Mouse (Mus musculus): ENCODE measurements around the gene Gp1bb. TPM values are rescaled to one million over a fixed set of nuclear protein-coding genes. Genes with fewer than 3 reads are reported as not detected.

The Gp1bb gene
- polyA plus RNA-seq, 1 experiment = 3,910 TPM

DNA sequence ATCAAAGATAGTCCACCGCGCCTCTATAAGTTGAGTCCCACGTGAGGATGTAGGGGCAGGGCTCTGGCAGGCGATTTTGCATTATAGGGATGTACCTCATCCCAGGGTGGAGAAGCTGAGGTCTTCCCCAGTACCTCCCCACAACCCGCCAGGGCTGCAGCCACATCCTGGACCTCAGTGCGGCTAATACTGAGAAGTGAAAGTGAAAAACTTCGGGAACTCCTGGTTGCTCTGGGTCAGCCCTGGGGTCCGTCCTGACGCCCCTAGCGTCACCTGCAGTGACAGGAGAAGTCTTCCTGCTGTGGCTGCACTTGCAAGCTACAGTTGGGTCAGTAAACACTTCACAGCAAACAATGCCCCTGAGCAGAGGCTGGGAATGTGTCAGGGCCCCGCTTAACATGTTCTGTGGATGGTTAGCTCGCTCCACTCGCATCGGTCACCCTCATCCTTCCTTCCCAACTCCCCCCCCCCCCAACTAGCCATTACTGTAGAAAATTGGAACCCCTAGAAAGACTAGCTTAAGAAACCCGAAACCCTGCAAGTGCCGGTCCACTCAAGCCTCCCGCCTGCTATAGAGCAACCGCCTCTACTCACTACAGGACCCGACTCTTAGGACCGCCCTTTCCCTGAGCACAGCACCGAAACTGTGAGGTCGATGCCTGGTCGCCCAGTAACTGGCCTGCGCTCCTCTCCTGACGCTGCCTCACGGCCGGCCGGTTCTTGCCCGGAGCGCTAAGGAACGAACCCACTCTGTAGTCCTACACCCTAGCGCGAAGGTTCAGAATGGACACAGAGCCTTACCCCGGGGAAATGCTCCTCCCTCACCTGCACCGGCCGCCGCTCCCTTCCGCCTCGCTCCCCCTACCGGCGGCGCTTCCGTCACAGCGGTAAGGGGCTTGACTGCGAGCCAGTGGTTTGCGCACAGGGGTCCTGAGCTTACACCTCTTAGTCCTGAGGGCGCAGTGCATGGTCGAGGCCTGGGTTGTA is 32.1 kb downstream of the Gp1bb start, which contains the start of gene Tbx1:
Gene Tbx1 (minus strand): TSS at position 868 of the 987 bp plus-strand sequence.
- peak within 1 kb of the TSS; percentile 91 for H3K4me3 ChIP-seq (replicated peaks)

GRCm38 (mm10) chr16:18589080-18589621 is 33.1 kb downstream of the Gp1bb start:
- Histone ChIP-seq H3K27me3 (replicated peaks) (peaks cover 97% of the 10 kb centered on the region), H3K9me3 (no peaks in the 10 kb centered on the region; the same call in 1 of the 2 replicates), H3K4me1 (peaks cover 63% of the 10 kb centered on the region), H3K4me3 (replicated peaks) (peak overlapping the region; percentile 91), H3K36me3 (replicated peaks; ENCODE audit: low read length) (no peaks in the 10 kb centered on the region)
- no peak for TF ChIP-seq FLI1 (IDR thresholded peaks at IDR 0.05; ENCODE audit: low read length)
- TF ChIP-seq GATA1 (IDR thresholded peaks at IDR 0.05; ENCODE audit: borderline replicate concordance, low read length) = no peak

More for the DNA sequence above, 32.1 kb downstream of the Gp1bb start, which contains the start of gene Tbx1:
- no peaks in the 10 kb centered on the region; the same call in 1 of the 2 replicates for H3K9me3 ChIP-seq
- H3K36me3 ChIP-seq (replicated peaks; ENCODE audit: low read length) = no peaks in the 10 kb centered on the region
- TF ChIP-seq GATA1 (IDR thresholded peaks at IDR 0.05; ENCODE audit: borderline replicate concordance, low read length) (no peak), FLI1 (IDR thresholded peaks at IDR 0.05; ENCODE audit: low read length) (no peak)
- peaks cover 63% of the 10 kb centered on the region for H3K4me1 ChIP-seq
- H3K27me3 ChIP-seq (replicated peaks) = peaks cover 97% of the 10 kb centered on the region

DNA sequence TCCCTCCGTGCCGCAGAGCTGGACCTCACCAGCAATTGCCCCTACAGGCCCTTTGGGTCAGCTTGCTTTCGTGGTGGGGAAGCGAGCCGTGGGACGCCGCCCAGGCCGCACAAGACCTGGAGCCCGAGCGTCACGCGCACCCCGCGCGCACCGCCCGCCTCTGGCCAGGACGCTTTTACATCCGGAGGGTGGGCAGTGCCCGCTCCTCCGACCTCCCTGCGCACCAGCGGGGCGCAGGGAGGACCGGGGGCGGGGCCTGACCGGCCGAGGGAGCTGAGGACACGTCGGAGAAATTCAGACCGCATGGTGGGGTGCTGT is 33.5 kb downstream of the Gp1bb start:
- peak overlapping the region; percentile 65 for H3K4me3 ChIP-seq (replicated peaks)

DNA sequence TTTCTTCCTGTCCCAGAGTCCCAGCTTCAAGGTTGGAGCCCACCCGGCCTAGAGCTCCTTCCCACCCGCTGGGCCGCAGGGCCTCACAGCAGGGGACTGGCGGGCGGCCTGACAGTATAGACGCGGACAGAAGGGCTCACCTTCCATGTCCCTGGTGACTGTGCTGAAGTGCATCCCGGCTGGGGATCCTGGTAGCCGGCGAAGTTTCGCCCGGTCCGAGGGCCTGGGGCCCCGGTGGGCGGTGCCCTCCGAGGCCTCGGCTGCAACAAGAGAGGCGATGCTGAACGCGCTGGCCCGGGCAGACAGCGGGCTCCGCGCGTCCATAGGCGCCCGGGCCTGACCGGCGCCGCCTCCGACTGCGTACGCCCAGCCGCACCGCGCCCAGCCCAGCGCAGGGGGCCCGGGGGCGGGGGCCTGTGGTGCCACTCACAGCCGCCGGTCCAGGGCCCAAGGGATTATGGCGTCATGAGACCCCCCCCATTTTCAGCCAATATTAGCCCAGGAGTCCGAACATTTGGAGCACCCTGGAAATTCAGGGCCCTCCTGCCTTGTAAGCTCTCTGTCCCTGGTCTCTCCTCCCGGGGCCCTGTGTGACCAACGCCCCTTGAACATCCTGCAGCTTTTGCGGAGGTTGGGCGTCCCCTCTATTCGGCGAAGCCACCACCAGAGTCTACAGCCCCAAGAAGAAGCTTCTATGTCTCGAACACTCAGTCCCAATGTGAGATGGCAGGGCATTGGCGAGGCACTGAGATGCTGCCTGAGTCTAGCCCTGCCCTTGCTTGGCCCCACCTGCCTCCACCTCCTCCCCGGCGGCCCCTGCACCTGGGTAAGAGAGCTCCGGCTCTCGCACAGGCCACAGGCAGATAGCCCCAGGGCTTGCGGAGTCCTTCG is 34.1 kb downstream of the Gp1bb start:
- Histone ChIP-seq H3K9me3 (no peaks in the 10 kb centered on the region; the same call in 1 of the 2 replicates), H3K27me3 (replicated peaks) (peaks cover 97% of the 10 kb centered on the region), H3K36me3 (replicated peaks; ENCODE audit: low read length) (no peaks in the 10 kb centered on the region), H3K4me1 (peaks cover 63% of the 10 kb centered on the region), H3K4me3 (replicated peaks) (peak overlapping the region; percentile 53)
- TF ChIP-seq GATA1 (IDR thresholded peaks at IDR 0.05; ENCODE audit: borderline replicate concordance, low read length) = no peak
- TF ChIP-seq FLI1 (IDR thresholded peaks at IDR 0.05; ENCODE audit: low read length) = no peak

More for the DNA sequence above, 33.5 kb downstream of the Gp1bb start:
- Histone ChIP-seq H3K36me3 (replicated peaks; ENCODE audit: low read length) (no peaks in the 10 kb centered on the region), H3K4me1 (peaks cover 63% of the 10 kb centered on the region), H3K27me3 (replicated peaks) (peaks cover 97% of the 10 kb centered on the region), H3K9me3 (no peaks in the 10 kb centered on the region; the same call in 1 of the 2 replicates)
- no peak for TF ChIP-seq GATA1 (IDR thresholded peaks at IDR 0.05; ENCODE audit: borderline replicate concordance, low read length)
- TF ChIP-seq FLI1 (IDR thresholded peaks at IDR 0.05; ENCODE audit: low read length) = no peak

DNA sequence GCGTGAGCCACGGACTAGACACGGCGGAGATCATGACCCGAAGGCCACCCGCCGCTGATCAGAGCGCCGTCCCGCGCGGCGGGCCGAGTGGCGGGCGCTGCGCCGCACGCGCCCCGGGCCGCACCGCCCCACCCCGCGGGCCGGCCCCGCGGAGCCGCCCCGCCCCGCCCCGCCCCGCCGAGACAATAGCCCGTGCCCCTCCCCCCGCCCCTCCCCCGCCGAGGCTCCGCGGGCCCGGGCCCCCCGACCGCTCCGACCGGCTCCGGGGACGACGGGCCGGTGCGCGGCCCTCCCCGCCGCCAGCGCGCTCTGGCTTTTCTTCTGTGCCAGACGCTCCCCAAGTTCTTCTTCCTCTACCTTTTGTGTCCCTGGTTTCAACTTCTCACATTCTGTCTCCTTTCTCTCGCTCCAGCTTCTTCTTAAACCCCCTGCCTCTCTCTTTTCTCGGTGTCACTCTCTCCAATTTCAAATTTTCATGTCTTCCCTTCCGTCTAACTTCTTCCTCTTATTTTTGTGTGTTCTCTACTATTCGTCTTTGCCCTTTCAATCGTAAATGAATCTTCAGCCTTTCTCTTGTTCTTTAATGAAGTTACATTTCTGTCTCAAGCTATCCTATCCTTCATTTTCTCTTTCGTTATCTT is 35.2 kb downstream of the Gp1bb start:
- Histone ChIP-seq H3K36me3 (replicated peaks; ENCODE audit: low read length) (no peaks in the 10 kb centered on the region), H3K9me3 (no peaks in the 10 kb centered on the region; the same call in 1 of the 2 replicates), H3K4me3 (replicated peaks) (peak overlapping the region; percentile 83), H3K27me3 (replicated peaks) (peaks cover 99% of the 10 kb centered on the region), H3K4me1 (peaks cover 73% of the 10 kb centered on the region)
- no peak for TF ChIP-seq FLI1 (IDR thresholded peaks at IDR 0.05; ENCODE audit: low read length)
- TF ChIP-seq GATA1 (IDR thresholded peaks at IDR 0.05; ENCODE audit: borderline replicate concordance, low read length) = no peak

DNA sequence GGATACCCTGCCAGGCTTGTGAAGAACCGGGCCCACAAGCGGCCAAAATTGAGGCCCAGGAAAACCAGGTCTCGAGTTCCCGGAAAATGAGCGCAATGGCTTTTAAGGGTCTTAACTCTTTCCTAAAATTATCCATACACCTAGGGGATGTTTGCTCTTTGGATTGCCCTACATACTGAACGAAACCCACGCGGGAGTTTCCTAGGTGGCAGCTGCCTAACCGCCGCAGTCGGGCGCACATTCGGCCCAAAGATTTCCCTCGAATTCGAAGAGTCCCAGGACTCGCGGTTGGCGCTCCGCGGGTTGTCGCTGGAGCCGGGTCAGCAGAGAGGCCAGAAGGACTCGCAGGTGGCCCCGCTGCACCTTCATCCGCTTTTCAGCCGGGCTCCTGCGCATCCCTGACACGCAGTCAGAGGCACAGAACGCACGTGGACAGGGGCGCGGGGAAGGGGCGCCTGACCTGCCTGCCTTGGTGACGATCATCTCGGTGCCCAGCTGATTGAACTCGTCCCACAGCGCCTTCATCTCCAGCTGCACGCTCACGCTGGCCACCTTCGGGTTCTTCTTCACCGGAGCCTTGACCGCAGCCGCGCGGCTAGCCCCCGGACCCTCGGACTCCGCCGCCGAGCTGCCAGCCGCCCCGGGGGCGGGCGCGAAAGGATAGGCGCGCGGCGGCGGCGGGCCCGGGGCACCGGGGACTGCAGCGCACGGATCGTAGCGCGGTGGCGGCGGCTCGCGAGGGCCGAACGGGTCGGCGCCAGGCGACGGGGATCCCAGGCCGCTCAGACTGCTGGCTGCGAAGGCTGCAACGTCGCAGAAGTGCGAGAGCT is 35.9 kb downstream of the Gp1bb start:
- no peaks in the 10 kb centered on the region; the same call in 1 of the 2 replicates for H3K9me3 ChIP-seq
- H3K4me3 ChIP-seq (replicated peaks) = peak overlapping the region; percentile 83
- peaks cover 99% of the 10 kb centered on the region for H3K27me3 ChIP-seq (replicated peaks)
- no peaks in the 10 kb centered on the region for H3K36me3 ChIP-seq (replicated peaks; ENCODE audit: low read length)
- peaks cover 73% of the 10 kb centered on the region for H3K4me1 ChIP-seq
- TF ChIP-seq GATA1 (IDR thresholded peaks at IDR 0.05; ENCODE audit: borderline replicate concordance, low read length) (no peak), FLI1 (IDR thresholded peaks at IDR 0.05; ENCODE audit: low read length) (no peak)

DNA sequence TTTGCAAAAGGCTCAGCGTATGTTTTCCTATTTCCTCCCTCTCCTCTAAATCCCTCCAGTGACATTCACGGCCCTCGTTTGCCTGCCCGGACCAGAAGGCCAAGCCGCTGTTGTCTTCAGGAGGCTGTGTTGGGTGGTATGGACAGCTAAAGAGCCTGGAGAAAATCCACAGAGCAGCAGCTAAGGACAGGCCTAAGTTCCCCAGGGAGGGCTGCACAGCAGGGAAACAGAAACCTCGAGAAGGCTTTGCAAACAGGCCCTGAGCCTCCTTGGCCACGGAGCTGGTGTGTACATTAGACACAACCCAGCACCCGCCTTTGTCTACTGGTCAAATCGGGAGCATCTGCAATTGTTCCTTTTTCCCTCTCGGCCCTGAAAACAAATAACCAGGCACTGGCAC is 36.5 kb downstream of the Gp1bb start:
- peaks cover 2% of the 10 kb centered on the region; the same call in 1 of the 2 replicates for H3K9me3 ChIP-seq
- H3K27me3 ChIP-seq (replicated peaks) = peaks cover 99% of the 10 kb centered on the region
- H3K4me3 ChIP-seq (replicated peaks) = no peak overlapping the region
- H3K4me1 ChIP-seq = peaks cover 71% of the 10 kb centered on the region
- TF ChIP-seq FLI1 (IDR thresholded peaks at IDR 0.05; ENCODE audit: low read length) (no peak), GATA1 (IDR thresholded peaks at IDR 0.05; ENCODE audit: borderline replicate concordance, low read length) (no peak)
- H3K36me3 ChIP-seq (replicated peaks; ENCODE audit: low read length) = no peaks in the 10 kb centered on the region

- peaks cover 99% of the 10 kb centered on the region for H3K27me3 ChIP-seq (replicated peaks)
- peaks cover 2% of the 10 kb centered on the region; the same call in 1 of the 2 replicates for H3K9me3 ChIP-seq
- H3K4me1 ChIP-seq = peaks cover 65% of the 10 kb centered on the region
- TF ChIP-seq FLI1 (IDR thresholded peaks at IDR 0.05; ENCODE audit: low read length) = no peak
- no peaks in the 10 kb centered on the region for H3K36me3 ChIP-seq (replicated peaks; ENCODE audit: low read length)
- no peak overlapping the region for H3K4me3 ChIP-seq (replicated peaks)
These were observed 37.2 kb downstream of the Gp1bb start for GRCm38 (mm10) chr16:18584901-18585510.

Data from megakaryocyte, embryonic 14.5 days (primary cell).